Mouse (Mus musculus) mammary gland, adult 2 months (tissue): Measurements from ENCODE around the gene Kalrn. TPM values are rescaled to one million over a fixed set of nuclear protein-coding genes. Genes with fewer than 3 reads are reported as not detected.

Experiments
- polyA plus RNA-seq: library from polyadenylated mRNA; depleted of rRNA; stranded (reverse); fragments of >200 nt; gene quantifications from 2 replicates; pipeline ENCODE4 v1.2.3, GENCODE M21; 2012; ENCODE audit warnings: low replicate concordance; rRNA removed

Kalrn gene
- polyA plus RNA-seq, result 2.7 and 3.8 TPM in 2 replicates

GRCm38 (mm10) chr16:34573151-34573802 lies at the start of gene Kalrn:
Kalrn (minus strand) TSS chr16:34573532.

GRCm38 (mm10) chr16:33966538-33967282 lies 606.6 kb downstream of the Kalrn start, which contains the start of gene Umps:
Umps (minus strand) TSS chr16:33967038.

Other genes with a start within 250 kb of the Kalrn start
- gene Ropn1, start 76.4 kb upstream of the Kalrn start, polyA plus RNA-seq, result not detected in 2 replicates
- gene Ccdc14, start 117.1 kb upstream of the Kalrn start, polyA plus RNA-seq, result 0.79 and 2.2 TPM in 2 replicates
- gene Mylk, start 171.7 kb upstream of the Kalrn start, polyA plus RNA-seq, result 38.3 and 41.3 TPM in 2 replicates